Mouse (Mus musculus) G1E (cell line): ENCODE results near the gene Gm10053.

Experiments
- CTCF ChIP-seq: IDR thresholded peaks from 2 replicates; pipeline ENCODE4 v1.5.1; 2012; ENCODE audit warnings: low read depth, low read length, inconsistent platforms, mixed read lengths
- GATA1 ChIP-seq: IDR thresholded peaks from 2 replicates; pipeline ENCODE4 v1.6.1; 2012; ENCODE audit warnings: borderline replicate concordance, low read length, inconsistent platforms, mixed read lengths

- TF ChIP-seq CTCF = no peak
- TF ChIP-seq GATA1 = no peak
Measured at GRCm38 (mm10) chr19:24920866-24921265, 45.4 kb downstream of the Gm10053 start.
